Mouse (Mus musculus) inflammation-experienced regulatory T-cells, adult 6 months (primary cell): ENCODE data around the gene Plekhg6. TPM values are rescaled to one million over a fixed set of nuclear protein-coding genes. Genes with fewer than 3 reads are reported as not detected.

Source experiments
- ATAC-seq: one replicate; pipeline ENCODE4 v1.8.0; 2017
- polyA plus RNA-seq, 3 experiments: library from polyadenylated mRNA; unstranded; fragments of 100-300 nt; shearing (Covaris generic); gene quantifications; one replicate each; pipeline ENCODE4 v1.2.1; 2017

Plekhg6 gene
- polyA plus RNA-seq, 3 experiments from 2014 or later = not detected

DNA sequence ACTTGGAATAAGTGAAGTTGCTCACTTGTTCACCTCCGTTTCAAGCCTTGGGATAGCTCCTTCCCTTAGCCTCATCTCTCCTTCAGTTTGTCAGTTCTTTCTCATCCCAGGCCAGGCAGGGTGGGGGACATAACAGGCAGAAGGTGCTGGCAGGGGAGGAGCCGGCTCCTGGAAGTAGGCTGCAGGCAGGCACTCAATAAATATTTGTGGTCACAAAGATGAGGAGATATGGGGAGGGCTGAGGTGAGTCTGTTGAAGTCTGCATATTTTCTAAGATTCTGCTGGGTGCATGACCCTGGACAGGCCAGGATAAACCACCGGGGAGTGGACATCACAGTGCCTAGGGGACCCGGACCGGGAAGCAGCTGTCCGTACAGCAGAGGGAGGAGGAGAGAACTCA lies 57.0 kb downstream of the Plekhg6 start:
- ATAC-seq = no peak

DNA sequence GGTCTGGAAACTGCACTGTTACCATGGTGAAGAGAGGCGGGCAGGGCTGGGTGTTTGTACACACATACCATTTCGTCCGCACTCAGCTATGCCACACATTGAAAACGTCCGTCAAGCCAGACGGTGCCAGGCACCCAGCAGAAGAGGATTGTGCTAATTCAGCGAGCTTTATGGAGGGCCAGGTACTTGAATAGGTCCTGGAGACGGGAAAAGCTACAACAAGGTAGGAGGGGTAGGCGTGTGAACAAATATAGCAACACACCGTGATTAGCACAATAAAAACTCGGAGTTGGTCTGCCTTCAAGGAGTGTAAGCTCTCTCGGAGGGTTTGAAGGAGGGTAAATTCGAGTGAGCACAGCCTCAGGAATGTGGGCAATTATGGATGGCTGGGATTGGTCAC lies 57.8 kb downstream of the Plekhg6 start:
- no peak for ATAC-seq

DNA sequence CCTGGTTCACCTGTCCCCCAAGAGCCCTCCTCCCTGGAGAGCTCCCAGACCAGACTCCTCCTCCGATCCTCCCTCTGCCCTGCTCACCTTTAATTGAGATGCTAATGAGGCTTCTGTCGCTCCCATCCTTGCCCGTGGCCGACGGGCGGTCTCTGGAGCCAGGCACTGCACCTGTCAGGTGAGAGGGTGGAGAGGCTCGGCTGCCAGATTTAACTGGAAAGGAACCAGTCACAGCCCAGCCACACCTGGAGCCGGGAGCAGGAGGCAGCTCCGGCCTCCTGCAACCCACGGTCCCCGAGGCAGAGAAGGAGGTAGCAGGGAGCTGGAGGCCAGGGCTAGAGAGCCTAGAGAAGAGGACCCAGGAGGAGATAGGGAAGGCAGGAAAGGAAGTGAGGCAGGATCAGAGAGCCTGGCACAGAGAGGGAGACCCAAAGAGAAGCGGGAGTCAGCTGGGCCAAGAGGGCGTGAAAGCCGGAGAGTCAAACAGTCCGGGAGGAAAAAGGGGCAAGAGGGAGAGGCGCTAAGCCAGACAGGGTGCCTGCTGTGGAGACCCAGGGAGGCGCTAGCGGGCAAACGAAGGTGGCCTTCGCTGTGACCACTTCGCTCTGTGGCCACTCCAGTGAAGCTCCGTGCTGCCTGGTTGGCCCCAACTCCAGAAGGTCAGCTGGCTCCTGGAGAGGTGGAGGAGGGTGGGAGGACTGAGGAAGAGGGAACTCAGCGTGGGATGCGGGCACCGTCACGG lies 59.3 kb downstream of the Plekhg6 start:
- no peak for ATAC-seq

- no peak for ATAC-seq
These were observed 60.3 kb downstream of the Plekhg6 start, which contains the start of gene Scnn1a for GRCm38 (mm10) chr6:125320323-125320722. Gene Scnn1a (plus strand): TSS chr6:125320659.

DNA sequence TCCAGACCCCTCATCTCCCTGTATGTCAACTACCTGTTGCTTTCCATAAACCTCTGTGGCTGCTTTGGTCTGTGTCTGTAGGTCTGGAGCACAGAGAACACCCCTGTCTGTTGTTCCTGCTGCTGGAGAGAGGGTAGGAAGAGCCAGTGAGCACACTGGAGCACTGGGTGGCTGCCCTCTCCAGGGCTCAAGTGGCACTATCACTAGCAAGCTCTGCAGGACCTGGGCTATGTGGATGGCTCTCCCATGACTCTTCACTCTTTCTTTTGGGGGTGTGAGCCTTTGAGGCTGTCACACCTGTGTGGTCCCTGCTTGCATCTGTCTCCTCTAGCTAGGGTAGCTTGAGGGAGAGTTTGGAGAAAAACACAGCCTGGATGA lies 60.7 kb downstream of the Plekhg6 start:
- no peak for ATAC-seq

GRCm38 (mm10) chr6:125318981-125319918 lies 61.3 kb downstream of the Plekhg6 start:
- ATAC-seq = no peak

DNA sequence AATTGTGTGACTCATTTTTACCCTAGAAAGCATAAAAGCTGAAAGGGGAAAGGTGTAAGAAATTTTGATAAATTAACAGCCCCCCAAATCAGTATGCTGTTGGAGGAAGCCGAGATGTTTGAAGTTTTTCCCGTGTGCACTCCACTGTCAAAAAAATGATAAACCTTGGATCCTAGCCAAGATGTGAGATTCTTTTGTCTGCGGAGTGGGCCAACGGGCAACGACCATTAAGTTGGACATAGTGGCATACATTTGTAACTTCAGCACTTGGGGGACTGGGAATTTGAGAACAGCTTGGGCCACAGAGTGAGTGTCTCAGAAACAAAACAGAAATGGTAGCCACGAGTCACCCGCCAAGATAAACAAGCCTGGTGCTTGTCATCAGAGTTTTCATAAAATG lies 63.5 kb downstream of the Plekhg6 start:
- no peak for ATAC-seq

DNA sequence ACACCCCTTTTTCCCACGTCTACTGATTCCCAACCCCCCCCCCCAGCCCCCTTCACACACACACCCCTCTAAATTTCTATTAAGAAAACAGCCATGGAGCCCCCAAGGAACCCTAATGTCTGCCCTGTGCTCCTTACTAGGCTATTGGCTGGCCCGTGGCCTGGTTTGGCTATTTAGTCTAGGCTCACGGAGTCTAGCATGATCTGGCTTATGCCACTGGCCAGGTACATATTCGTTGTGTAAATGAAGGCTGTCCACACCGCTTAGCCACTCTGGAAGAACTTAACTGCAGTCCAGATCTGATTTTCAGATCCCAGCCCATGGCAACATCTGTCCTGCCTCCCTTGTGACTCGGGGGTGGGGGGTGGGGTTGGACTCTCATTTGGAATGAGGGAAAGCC lies 65.8 kb downstream of the Plekhg6 start:
- ATAC-seq = no peak

- ATAC-seq = no peak
These were observed 66.4 kb downstream of the Plekhg6 start for GRCm38 (mm10) chr6:125314231-125314563.

- ATAC-seq = no peak
These were observed 66.9 kb downstream of the Plekhg6 start, which contains the start of gene Ltbr for GRCm38 (mm10) chr6:125313546-125314230. Gene Ltbr (minus strand): TSS chr6:125313885.

Other genes starting within 250 kb of the Plekhg6 start
- gene Nop2, start 248.9 kb downstream of the Plekhg6 start, polyA plus RNA-seq = 10 to 100 TPM; 32.7 to 50.7 (median 48.1) TPM
- gene Iffo1, start 235.6 kb downstream of the Plekhg6 start, polyA plus RNA-seq = 10 to 100 TPM in 1 of 3 experiments, 1 to 10 TPM in 2; 6.9 to 12.4 (median 9.8) TPM
- gene Gapdh, start 214.3 kb downstream of the Plekhg6 start, polyA plus RNA-seq = 100 to 1,000 TPM; 217 to 463 (median 365) TPM
- 10 to 100 TPM; 25.4 to 88.8 (median 51.2) TPM for gene Ncapd2, start 189.1 kb downstream of the Plekhg6 start, polyA plus RNA-seq
- 100 to 1,000 TPM in 1 of 3 experiments, 10 to 100 TPM in 2; 65.3 to 102 (median 74.3) TPM for gene Mrpl51, start 189.0 kb downstream of the Plekhg6 start, polyA plus RNA-seq
- gene Vamp1, start 165.2 kb downstream of the Plekhg6 start, polyA plus RNA-seq = 10 to 100 TPM in 2 of 3 experiments, 1 to 10 TPM in 1; 9.8 to 20.8 (median 18.2) TPM
- gene Tapbpl, start 148.9 kb downstream of the Plekhg6 start, polyA plus RNA-seq = 10 to 100 TPM; 79.6 to 89.3 (median 88.6) TPM
- gene Cd27, start 143.8 kb downstream of the Plekhg6 start, polyA plus RNA-seq = 100 to 1,000 TPM; 258 to 621 (median 560) TPM
- gene Tuba3a, start 94.8 kb downstream of the Plekhg6 start, polyA plus RNA-seq = 1 to 10 TPM in 2 of 3 experiments, under 1 TPM in 1; 0.70 to 2.7 (median 2.6) TPM
- under 1 TPM in 2 of 3 experiments, not detected in 1; 0.21 to 0.23 TPM for gene Ltbr, start 66.9 kb downstream of the Plekhg6 start, polyA plus RNA-seq
- not detected for gene Scnn1a, start 60.1 kb downstream of the Plekhg6 start, polyA plus RNA-seq
- 10 to 100 TPM; 23.3 to 28.5 (median 24.7) TPM for gene Tnfrsf1a, start 31.4 kb downstream of the Plekhg6 start, polyA plus RNA-seq
- 100 to 1,000 TPM; 101 to 147 (median 147) TPM for gene Cd9, start 114.0 kb upstream of the Plekhg6 start, polyA plus RNA-seq
- gene Vwf, start 166.0 kb upstream of the Plekhg6 start, polyA plus RNA-seq = under 1 TPM in 1 of 3 experiments, not detected in 2; 0.17 TPM